Mouse (Mus musculus) embryo, embryonic 11 days (tissue): ENCODE data around the gene Bora.
A peak's percentile ranks its signal among the peaks of the same experiment; 100 is the strongest.
"Not testable (repeated sequence)": the region's sequence is repeated elsewhere in the genome, so short reads cannot be mapped to it uniquely, and the experiment has no call there.

Experiments
- DNase-seq: peaks from one replicate; pipeline ENCODE4 v3.0.0-alpha.2; 2015

Gene Bora

GRCm38 (mm10) chr14:99046031-99046781 is at the start of gene Bora, which contains the start of gene Mzt1:
Gene Bora (plus strand): TSS chr14:99046222.
Gene Mzt1 (minus strand): TSS chr14:99046134.
- peak; percentile 96 for DNase-seq

- DNase-seq = no peak
Measured at GRCm38 (mm10) chr14:99010224-99010919, 35.6 kb upstream of the Bora start.

- DNase-seq = no peak
Measured at GRCm38 (mm10) chr14:99010920-99011313, 35.1 kb upstream of the Bora start.

- DNase-seq = no peak
Measured at GRCm38 (mm10) chr14:99018691-99019090, 27.3 kb upstream of the Bora start.

GRCm38 (mm10) chr14:99019136-99019808 is 26.8 kb upstream of the Bora start:
- DNase-seq = peak; percentile 27

- DNase-seq = peak; percentile 46
Measured at GRCm38 (mm10) chr14:99022346-99023086, 23.5 kb upstream of the Bora start.

- no peak for DNase-seq
Measured at GRCm38 (mm10) chr14:99029987-99030386, 16.0 kb upstream of the Bora start.

- no peak for DNase-seq
Measured at GRCm38 (mm10) chr14:99031337-99031873, 14.6 kb upstream of the Bora start.

GRCm38 (mm10) chr14:99032596-99032995 is 13.4 kb upstream of the Bora start:
- no peak for DNase-seq

- not testable (repeated sequence) for DNase-seq
Measured at GRCm38 (mm10) chr14:99034851-99035250, 11.2 kb upstream of the Bora start.

GRCm38 (mm10) chr14:99036039-99036438 is 10.0 kb upstream of the Bora start:
- no peak for DNase-seq

GRCm38 (mm10) chr14:99037703-99038102 is 8.3 kb upstream of the Bora start:
- DNase-seq = no peak

GRCm38 (mm10) chr14:99039308-99039707 is 6.7 kb upstream of the Bora start:
- not testable (repeated sequence) for DNase-seq

- DNase-seq = no peak
Measured at GRCm38 (mm10) chr14:99041416-99041815, 4.6 kb upstream of the Bora start.

- DNase-seq = no peak
Measured at GRCm38 (mm10) chr14:99043499-99043898, 2.5 kb upstream of the Bora start.

- no peak for DNase-seq
Measured at GRCm38 (mm10) chr14:99044096-99044495, 1.9 kb upstream of the Bora start.

- no peak for DNase-seq
Measured at GRCm38 (mm10) chr14:99044718-99045117, 1.3 kb upstream of the Bora start.

GRCm38 (mm10) chr14:99045378-99046030 is 518 bp upstream of the Bora start:
- no peak for DNase-seq

- peak; percentile 18 for DNase-seq
Measured at GRCm38 (mm10) chr14:99046782-99047181, 760 bp downstream of the Bora start.

GRCm38 (mm10) chr14:99058959-99059586 is 13.1 kb downstream of the Bora start:
- DNase-seq = no peak

GRCm38 (mm10) chr14:99060616-99061015 is 14.6 kb downstream of the Bora start:
- DNase-seq = no peak

- DNase-seq = no peak
Measured at GRCm38 (mm10) chr14:99063091-99063490, 17.1 kb downstream of the Bora start.
